Comparison of ENCODE assay signal across 9 mouse cellular contexts in the genomic region with DNA sequence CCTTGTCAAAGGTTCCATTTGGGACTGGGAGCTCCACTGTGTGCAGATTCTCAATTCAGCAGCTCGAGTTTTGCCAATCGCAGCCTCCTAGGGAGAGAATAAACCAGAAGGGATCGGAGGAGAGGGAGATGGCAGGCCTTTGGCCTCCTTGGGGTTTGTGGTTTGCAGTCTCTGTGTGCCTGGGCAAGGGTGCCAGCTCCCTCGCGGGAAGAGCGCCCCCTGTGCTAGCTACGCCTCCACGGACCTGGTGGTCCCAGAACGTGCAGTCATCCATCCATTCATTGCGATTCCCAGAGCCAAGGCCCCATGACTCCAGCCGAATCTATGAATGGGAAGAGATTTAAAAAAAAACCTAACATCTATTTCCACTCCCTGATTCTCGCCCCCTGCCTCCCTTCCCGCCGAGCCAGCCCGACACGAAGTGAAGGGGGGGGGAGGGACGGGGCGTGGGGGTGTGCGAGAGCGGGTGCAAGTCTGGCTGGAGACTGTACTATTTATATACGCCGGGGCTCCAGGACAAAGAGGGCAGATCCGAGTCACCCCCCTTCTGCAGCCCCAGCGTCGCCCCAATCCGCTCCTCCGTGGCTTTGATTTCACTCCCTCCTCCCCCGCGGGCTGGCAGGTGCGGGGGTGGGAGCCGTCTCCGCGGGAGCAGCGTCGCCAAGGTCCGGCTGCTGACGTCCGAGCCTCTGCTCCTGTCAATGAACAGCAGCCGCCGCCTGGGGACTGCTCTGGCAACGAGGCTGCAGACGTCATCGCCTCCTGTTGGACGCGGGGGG. TPM values are rescaled to one million over a fixed set of nuclear protein-coding genes. Genes with fewer than 3 reads are reported as not detected.
DNase-seq lines count a peak whose midpoint lies in the region; ATAC-seq and TF ChIP-seq lines count a peak whose summit lies in the region.
"Had no signal": no experiment of that assay in that cellular context is flagged by ENCODE, and none has a peak within 500 bp of the region (broad histone marks: within the 10 kb centered on the region; RNA-seq: fewer than 3 reads in every experiment).

No protein-coding gene starts in this region.

- TF ChIP-seq CTCF in gastrocnemius, adult 2 months (IDR thresholded peaks at IDR 0.05): peak; percentile 54

- peak overlapping the region; percentile 73 for H3K4me3 ChIP-seq in gastrocnemius, adult 2 months
- peak overlapping the region; percentile 63 for H3K4me3 ChIP-seq in hindbrain, embryonic 16.5 days (ENCODE audit: low read length)

- peaks cover 23% of the 10 kb centered on the region for H3K4me1 ChIP-seq in hindbrain, embryonic 16.5 days (ENCODE audit: control insufficient read depth, insufficient read depth, low read depth, low read length)

- intact Hi-C loops in gastrocnemius, adult 2 months (cut with DNase I): loop anchor here (1.0 to 5.0 kb wide), 2 partner anchors 15 to 57 kb away; no protein-coding TSS in a partner anchor

- H3K36me3 ChIP-seq in hindbrain, embryonic 16.5 days (ENCODE audit: control insufficient read depth, insufficient read depth, low read length): no peaks in the 10 kb centered on the region

- H3K9ac ChIP-seq in hindbrain, embryonic 16.5 days (ENCODE audit: low read depth, low read length): peak overlapping the region; percentile 77

- peaks cover 7% of the 10 kb centered on the region; the same call in 1 of the 2 replicates for H3K27me3 ChIP-seq in hindbrain, embryonic 16.5 days (replicated peaks; ENCODE audit: control insufficient read depth, insufficient read depth, low read length)

- peak; percentile 16 for DNase-seq in adipocyte (ENCODE audit: low spot score)
- DNase-seq in cerebellum, postnatal 4 days (ENCODE audit: low spot score in 2 of 2): peak; percentile 60 to 80
- DNase-seq in gastrocnemius, adult 2 months: peak; percentile 95
- DNase-seq in left cerebral cortex, adult 8-10 months (ENCODE audit: low spot score in 2 of 2): peak; percentile 65 to 94
- DNase-seq in lung, postnatal 4 days: peak; percentile 78 to 85
- peak; percentile 93 for DNase-seq in right cerebral cortex, postnatal 25 days

- under 1% methylated on average over 42 of the region's 45 CpGs for WGBS in hindbrain, embryonic 16.5 days

- peak; percentile 93 for ATAC-seq in hindbrain, embryonic 16.5 days
- no peak for ATAC-seq in erythroblast, adult 5-6 weeks (replicated peaks; ENCODE audit: low FRiP score, poor library complexity, severe bottlenecking)

- H3K27ac ChIP-seq in gastrocnemius, adult 2 months: peak overlapping the region; percentile 83
- peak overlapping the region; percentile 70 for H3K27ac ChIP-seq in hindbrain, embryonic 16.5 days (ENCODE audit: low read depth, low read length)

- peak overlapping the region; percentile 97 for H3K4me2 ChIP-seq in hindbrain, embryonic 16.5 days (ENCODE audit: low read length)

- 0 out of 2 replicates have a peak, but pooled peaks cover 2% of the 10 kb centered on the region for H3K9me3 ChIP-seq in hindbrain, embryonic 16.5 days (ENCODE audit: control insufficient read depth, low read length)

RNA-seq across cellular contexts. Expression of a gene that starts 0.6 kb away (rescaled TPM):
- 1 to 10 TPM; 4.0 to 6.0 TPM for total RNA-seq in gastrocnemius, adult 2 months (2021)
- 10.7 and 11.3 TPM in 2 replicates for polyA plus RNA-seq in hindbrain, embryonic 16.5 days (2015; fragmentation: Nextera tagmentation; extraction: Ambion mirVana)
- 100 to 1,000 TPM; 174 to 238 (median 211) TPM for total RNA-seq in left cerebral cortex, adult 8-10 months (2022)
- total RNA-seq in erythroblast, adult 5-6 weeks (2015; ENCODE audit: low replicate concordance): 0.63 and 0.77 TPM in 2 replicates
- total RNA-seq in erythroblast, adult 5-6 weeks (2017; ENCODE audit: low replicate concordance): 0.42 TPM in 1 of 2 replicates, not detected in the other

RNA-seq across cellular contexts. Expression of a gene that starts 42.2 kb away (rescaled TPM):
- not detected for total RNA-seq in gastrocnemius, adult 2 months (2021)
- 0.14 TPM in 1 of 2 replicates, not detected in the other for polyA plus RNA-seq in hindbrain, embryonic 16.5 days (2015; fragmentation: Nextera tagmentation; extraction: Ambion mirVana)
- total RNA-seq in left cerebral cortex, adult 8-10 months (2022): not detected
- not detected in 2 replicates for total RNA-seq in erythroblast, adult 5-6 weeks (2015; ENCODE audit: low replicate concordance)
- total RNA-seq in erythroblast, adult 5-6 weeks (2017; ENCODE audit: low replicate concordance): not detected in 2 replicates
- polyA plus RNA-seq: gonadal fat pad, adult 2 months had no signal

Comparison
In these comparisons a context has a peak if more than half of its experiments do, and no peak if none do; other contexts are left out.
1. DNase-seq: peak in every context shown above with its lines; median percentile 95 in gastrocnemius, adult 2 months; 93 in right cerebral cortex, postnatal 25 days; 82 in lung, postnatal 4 days; 80 in left cerebral cortex, adult 8-10 months; 70 in cerebellum, postnatal 4 days; 16 in adipocyte.
2. RNA of a gene that starts 0.6 kb away (total RNA-seq): 174 to 238 TPM in left cerebral cortex, adult 8-10 months; 4.0 to 6.0 TPM in gastrocnemius, adult 2 months and 0.42 to 0.77 TPM in erythroblast, adult 5-6 weeks; every median in the first group is over 10 times any median in the second.